Mouse (Mus musculus) erythroblast, embryonic 14.5 days (primary cell): Measurements from ENCODE around the gene Olfr535.
"Not testable (repeated sequence)": the region's sequence is repeated elsewhere in the genome, so short reads cannot be mapped to it uniquely, and the experiment has no call there.

Source experiments
- GATA1 ChIP-seq: IDR thresholded peaks from 2 replicates; pipeline ENCODE4 v1.6.1; 2012; ENCODE audit warnings: low read length, inconsistent platforms, mixed read lengths
- TAL1 ChIP-seq: IDR thresholded peaks from 3 replicates; pipeline ENCODE4 v1.6.1; 2012; ENCODE audit warnings: low read length, inconsistent platforms, mixed read lengths

DNA sequence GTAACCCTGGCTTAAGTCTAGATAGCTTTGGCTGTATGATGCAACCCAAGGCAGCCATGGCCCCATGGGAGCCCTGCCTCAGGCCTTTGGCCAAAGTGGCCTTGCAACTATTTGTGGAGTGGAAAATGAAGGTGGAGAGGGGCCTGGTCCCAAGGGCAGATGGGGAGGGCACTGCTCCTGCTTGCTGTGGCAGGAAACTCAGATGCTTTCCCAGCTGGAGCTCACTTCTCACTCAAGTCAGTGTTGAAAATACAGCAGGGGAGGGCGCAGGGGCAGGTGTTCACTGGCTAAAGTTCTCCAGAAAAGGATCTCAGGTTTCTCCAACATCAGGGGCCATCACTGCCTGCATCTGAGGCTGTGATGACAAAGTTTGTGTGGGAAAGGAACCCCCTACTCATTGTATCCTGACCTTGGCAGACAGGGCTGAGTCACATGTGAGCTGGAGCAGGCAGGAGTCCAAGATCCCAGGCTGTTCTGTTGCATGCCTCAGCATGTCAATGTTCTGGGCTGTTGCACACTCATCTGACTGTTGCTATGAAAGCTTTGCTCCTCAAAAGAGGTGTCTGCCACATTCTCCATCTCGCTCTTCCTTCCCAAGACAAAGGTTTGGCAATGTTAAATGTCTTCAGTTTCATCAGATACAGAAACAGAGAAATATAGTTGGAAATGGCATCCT is 23.5 kb downstream of the Olfr535 start, which contains the start of gene Olfr536:
- not testable (repeated sequence) for TF ChIP-seq TAL1, GATA1
